Mouse (Mus musculus): ENCODE measurements around the gene Bcl2l12.
A peak's percentile ranks its signal among the peaks of the same experiment; 100 is the strongest.

GRCm38 (mm10) chr7:44965975-44966374 lies 32.5 kb downstream of the Bcl2l12 start:
- TF ChIP-seq EP300 (optimal IDR thresholded peaks at IDR 0.05) (no peak), CTCF (IDR thresholded peaks at IDR 0.05; ENCODE audit: low read depth) (peak; percentile 47)
